Mouse (Mus musculus) ES-E14 (cell line): ENCODE measurements around the gene AF067061.
"Not testable (repeated sequence)": the region's sequence is repeated elsewhere in the genome, so short reads cannot be mapped to it uniquely, and the experiment has no call there.

ENCODE experiments used
- CHD2 ChIP-seq: IDR thresholded peaks from 2 replicates; pipeline ENCODE4 v1.6.1; 2014; ENCODE audit warnings: mild to moderate bottlenecking, low read depth, low read length, inconsistent platforms
- HCFC1 ChIP-seq: IDR thresholded peaks from 2 replicates; pipeline ENCODE4 v1.6.1; 2012; ENCODE audit warnings: low read length, inconsistent platforms, borderline replicate concordance; ENCODE audit not compliant: insufficient read depth
- MAFK ChIP-seq: IDR thresholded peaks from 2 replicates; pipeline ENCODE4 v1.6.1; 2014; ENCODE audit warnings: mild to moderate bottlenecking, low read depth, low read length, inconsistent platforms; ENCODE audit not compliant: insufficient read depth

GRCm38 (mm10) chr13:120262870-120263269 is at the start of gene AF067061:
- not testable (repeated sequence) for TF ChIP-seq MAFK, HCFC1, CHD2
